Mouse (Mus musculus) liver, postnatal 0 days (tissue): ENCODE results near the gene Slc12a8. TPM values are rescaled to one million over a fixed set of nuclear protein-coding genes. Genes with fewer than 3 reads are reported as not detected.
A peak's percentile ranks its signal among the peaks of the same experiment; 100 is the strongest.

Source experiments
- ATAC-seq: fragments of 200-750 bp; cut with Nextera tagmentation; 2 replicates; pipeline ENCODE4 v1.8.0; 2017; ENCODE audit warnings: mild to moderate bottlenecking, moderate library complexity
- DNase-seq: peaks from one replicate; pipeline ENCODE4 v3.0.0-alpha.2; 2016
- H3K27ac ChIP-seq: fragments of 300-500 bp; sonication (generic); 2 replicates; pipeline ENCODE4 v1.5.1; 2014; ENCODE audit warnings: antibody characterized with exemption, moderate library complexity, mild to moderate bottlenecking, low read depth
- H3K27me3 ChIP-seq: fragments of 300-500 bp; sonication (generic); 2 replicates; pipeline ENCODE4 v1.6.1; 2014; ENCODE audit warnings: low read length, control low read depth, mixed read lengths; ENCODE audit not compliant: insufficient read depth
- H3K36me3 ChIP-seq: fragments of 300-500 bp; sonication (generic); replicated peaks from 2 replicates; pipeline ENCODE4 v1.6.1; 2014; ENCODE audit warnings: mild to moderate bottlenecking, control low read depth, low read length, moderate library complexity, mixed read lengths; ENCODE audit not compliant: insufficient read depth
- H3K4me1 ChIP-seq: fragments of 300-500 bp; sonication (generic); 2 replicates; pipeline ENCODE4 v1.6.1; 2014; ENCODE audit warnings: antibody characterized with exemption, mild to moderate bottlenecking, control low read depth; ENCODE audit not compliant: insufficient read depth
- H3K4me2 ChIP-seq: fragments of 300-500 bp; sonication (generic); 2 replicates; pipeline ENCODE4 v1.6.1; 2014; ENCODE audit warnings: low read depth, mild to moderate bottlenecking, low read length, moderate library complexity, mixed read lengths
- H3K4me3 ChIP-seq: fragments of 300-500 bp; sonication (generic); 2 replicates; pipeline ENCODE4 v1.5.1; 2014; ENCODE audit warnings: low read depth, low read length
- H3K9ac ChIP-seq: fragments of 300-500 bp; sonication (generic); replicated peaks from 2 replicates; pipeline ENCODE4 v1.6.1; 2014; ENCODE audit warnings: mild to moderate bottlenecking, moderate library complexity
- H3K9me3 ChIP-seq: fragments of 300-500 bp; sonication (generic); 2 replicates; pipeline ENCODE4 v1.6.1; 2016; ENCODE audit warnings: mild to moderate bottlenecking, control low read depth, low read length, mixed read lengths
- CTCF ChIP-seq: sonication (generic); IDR thresholded peaks from 2 replicates; pipeline ENCODE4 v1.5.1; 2016; ENCODE audit warnings: antibody characterized with exemption, low read depth
- EP300 ChIP-seq: IDR thresholded peaks from 2 replicates; pipeline ENCODE4 v1.6.1; 2016; ENCODE audit warnings: antibody characterized with exemption, low read depth, mild to moderate bottlenecking
- WGBS: fragments of 180-500 bp; shearing (Covaris S2); extraction: QIAGEN DNeasy Blood & Tissue Kit; methylation state at CpG from one replicate; pipeline ENCODE4 v1.1.7; 2014; ENCODE audit not compliant: insufficient replicate concordance; 5-methylcytosine and 5-hydroxymethylcytosine counted together
- polyA plus RNA-seq: library from polyadenylated mRNA; unstranded; fragments of >200 nt; fragmentation: Nextera tagmentation; extraction: Ambion mirVana; gene quantifications from 2 replicates; pipeline ENCODE4 v1.2.1, GENCODE M21; 2015

The Slc12a8 gene
- polyA plus RNA-seq, 1 experiment from 2014 or later, result 0.18 TPM

- Histone ChIP-seq H3K9ac (no peak overlapping the region), H3K27me3 (no peaks in the 10 kb centered on the region), H3K4me1 (peaks cover 24% of the 10 kb centered on the region), H3K4me2 (no peak overlapping the region), H3K36me3 (no peaks in the 10 kb centered on the region), H3K27ac (no peak overlapping the region), H3K4me3 (no peak overlapping the region), H3K9me3 (no peaks in the 10 kb centered on the region)
- ATAC-seq (no peak), DNase-seq (no peak)
- no peak for TF ChIP-seq EP300
- 82% methylated on average over 3 of the region's 3 CpGs for WGBS
Observed at GRCm38 (mm10) chr16:33682651-33683050, 165.5 kb downstream of the Slc12a8 start.

- DNase-seq (no peak), ATAC-seq (no peak)
- Histone ChIP-seq H3K4me2 (peak overlapping the region; percentile 96), H3K4me1 (peaks cover 30% of the 10 kb centered on the region), H3K9me3 (no peaks in the 10 kb centered on the region), H3K36me3 (no peaks in the 10 kb centered on the region), H3K27ac (peak overlapping the region; percentile 83), H3K9ac (peak overlapping the region; percentile 93), H3K4me3 (peak overlapping the region; percentile 76), H3K27me3 (no peaks in the 10 kb centered on the region)
- TF ChIP-seq CTCF, result no peak
- 61% methylated on average over 13 of the region's 13 CpGs for WGBS
Observed at GRCm38 (mm10) chr16:33683206-33684161, 166.4 kb downstream of the Slc12a8 start.

- no peaks in the 10 kb centered on the region for H3K36me3 ChIP-seq
- H3K4me3 ChIP-seq, result peak within 1 kb of the TSS; percentile 76
- H3K27me3 ChIP-seq, result no peaks in the 10 kb centered on the region
- peak within 1 kb of the TSS; percentile 93 for H3K9ac ChIP-seq
- H3K4me1 ChIP-seq, result peaks cover 30% of the 10 kb centered on the region
- DNase-seq (peak; percentile 86), ATAC-seq (peak; percentile 87)
- peak within 1 kb of the TSS; percentile 96 for H3K4me2 ChIP-seq
- no peaks in the 10 kb centered on the region for H3K9me3 ChIP-seq
- peak within 1 kb of the TSS; percentile 83 for H3K27ac ChIP-seq
- TF ChIP-seq EP300 (no peak), CTCF (no peak)
- WGBS, result under 1% methylated on average over 31 of the region's 57 CpGs
Observed at GRCm38 (mm10) chr16:33684162-33684702, 167.1 kb downstream of the Slc12a8 start, which contains the start of gene Heg1. TSS of gene Heg1 (plus strand) at chr16:33684370.

GRCm38 (mm10) chr16:33684703-33685701, 167.9 kb downstream of the Slc12a8 start:
- Histone ChIP-seq H3K4me2 (peak overlapping the region; percentile 96), H3K4me3 (peak overlapping the region; percentile 76), H3K27me3 (no peaks in the 10 kb centered on the region), H3K9ac (peak overlapping the region; percentile 93), H3K27ac (peak overlapping the region; percentile 83), H3K4me1 (peaks cover 35% of the 10 kb centered on the region), H3K36me3 (no peaks in the 10 kb centered on the region), H3K9me3 (no peaks in the 10 kb centered on the region)
- no peak for TF ChIP-seq EP300
- no peak for TF ChIP-seq CTCF
- DNase-seq (peak; percentile 51), ATAC-seq (peak; percentile 51)
- 0% methylated on average over 42 of the region's 46 CpGs for WGBS

GRCm38 (mm10) chr16:33686056-33686455, 168.9 kb downstream of the Slc12a8 start:
- peaks cover 40% of the 10 kb centered on the region for H3K4me1 ChIP-seq
- peak overlapping the region; percentile 96 for H3K4me2 ChIP-seq
- TF ChIP-seq EP300, result no peak
- no peak for TF ChIP-seq CTCF
- 0 out of 2 replicates have a peak overlapping the region, but pooled peaks have one; percentile 44 for H3K27ac ChIP-seq
- H3K9ac ChIP-seq, result peak overlapping the region; percentile 93
- no peaks in the 10 kb centered on the region for H3K27me3 ChIP-seq
- WGBS, result 64% methylated on average over 1 of the region's 1 CpGs
- H3K36me3 ChIP-seq, result no peaks in the 10 kb centered on the region
- ATAC-seq (no peak), DNase-seq (no peak)
- H3K9me3 ChIP-seq, result no peaks in the 10 kb centered on the region
- H3K4me3 ChIP-seq, result peak overlapping the region; percentile 76
